Mouse (Mus musculus) megakaryocyte progenitor cell, adult 5-6 weeks (primary cell): ENCODE results near the gene Map2k4. TPM values are rescaled to one million over a fixed set of nuclear protein-coding genes. Genes with fewer than 3 reads are reported as not detected.

Source experiments
- ATAC-seq: replicated peaks from 2 replicates; pipeline ENCODE4 v1.8.0; 2016; ENCODE audit warnings: mild to moderate bottlenecking, moderate TSS enrichment, inconsistent platforms; ENCODE audit not compliant: poor library complexity
- total RNA-seq, 2 experiments: library from RNA; stranded (forward) in 1 of 2; stranded (reverse) in 1 of 2; fragments of 157-497, 149-512 nt in 1 of 2; fragments of 200-1000 nt in 1 of 2; gene quantifications; 2 replicates each; pipeline versions ENCODE4 v1.2.3 to v1.2.4; 2015 to 2017

The Map2k4 gene
- total RNA-seq, 2 experiments from 2014 or later = 37.2 to 61.7 TPM

DNA sequence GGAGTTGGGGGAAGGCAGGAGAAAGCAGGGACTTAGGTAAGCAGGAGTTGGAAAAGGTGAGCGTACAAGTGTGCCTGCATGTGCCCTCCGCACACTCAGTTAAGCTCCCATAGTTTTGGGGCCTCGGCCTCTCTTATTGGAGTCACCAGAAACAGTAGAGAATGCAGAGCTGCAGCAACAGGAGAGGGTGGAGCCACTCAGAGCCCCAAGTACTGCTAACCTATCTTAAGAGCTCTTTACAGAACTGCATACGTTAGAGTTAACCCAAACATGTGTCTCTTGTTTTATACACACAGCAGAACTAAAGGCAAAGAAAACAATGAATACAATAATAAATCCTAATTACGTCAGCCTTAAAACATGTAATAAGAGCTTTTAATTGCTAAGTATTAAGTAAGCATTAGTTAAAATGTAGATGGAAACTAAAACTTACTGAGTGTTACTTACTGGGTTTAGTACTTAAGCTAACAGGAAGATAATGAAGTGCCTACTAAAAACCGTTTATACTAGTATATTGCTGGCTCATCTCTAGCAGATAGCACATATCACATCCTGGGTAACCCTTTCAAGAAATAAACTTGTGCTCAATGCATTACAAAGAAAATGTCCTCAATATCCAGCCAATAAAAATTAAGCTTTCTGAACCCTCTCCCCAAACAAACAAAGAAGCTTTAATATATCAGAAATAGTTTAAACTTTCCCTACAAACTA is 14.0 kb downstream of the Map2k4 start:
- ATAC-seq = no peak; the same call in 1 of the 2 replicates

- 0 out of 2 replicates have a peak, but pooled peaks have one; percentile 29 for ATAC-seq
Observed at GRCm38 (mm10) chr11:65773535-65773934, 14.6 kb downstream of the Map2k4 start.

- peak; percentile 54 for ATAC-seq
Observed at GRCm38 (mm10) chr11:65771546-65771945, 16.6 kb downstream of the Map2k4 start.

DNA sequence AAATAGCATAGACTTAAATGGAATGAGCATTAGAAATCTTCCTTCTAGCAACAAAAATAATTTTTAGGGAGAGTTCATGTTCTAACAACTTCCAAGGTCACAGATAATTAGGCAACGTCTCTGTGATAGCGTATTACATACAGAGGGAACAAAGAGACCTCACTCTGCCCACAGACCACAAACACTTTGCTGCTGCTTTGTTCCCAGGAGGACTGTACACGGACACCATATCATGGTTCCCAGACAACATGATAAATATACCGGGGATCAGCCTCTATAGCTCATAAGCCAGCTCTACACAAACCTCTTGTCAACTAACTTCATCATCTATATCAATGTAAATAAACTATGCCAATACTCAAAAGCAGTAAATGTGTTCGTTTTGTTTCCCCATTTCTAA is 18.1 kb downstream of the Map2k4 start:
- peak; percentile 80 for ATAC-seq

DNA sequence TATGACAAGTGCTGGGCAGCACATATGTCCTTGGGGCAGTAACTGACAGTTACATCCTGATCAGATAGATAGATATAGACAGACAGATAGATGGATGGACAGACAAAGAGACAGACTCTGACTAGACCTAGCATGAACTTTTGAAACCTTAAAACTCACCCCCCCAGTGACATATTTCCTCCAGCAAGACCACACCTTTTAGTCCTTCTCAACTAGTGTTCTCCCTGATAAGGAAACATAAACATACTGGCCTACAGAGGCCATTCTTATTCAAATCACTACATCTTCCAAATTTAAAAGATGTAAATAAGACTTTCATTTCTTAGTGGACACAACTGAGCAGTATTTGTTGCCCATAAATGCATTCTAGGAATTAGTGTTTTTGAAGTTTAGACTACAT is 19.7 kb downstream of the Map2k4 start:
- ATAC-seq = peak; percentile 30; the same call in 1 of the 2 replicates

- ATAC-seq = peak; percentile 70
Observed at GRCm38 (mm10) chr11:65760912-65761311, 27.2 kb downstream of the Map2k4 start.

GRCm38 (mm10) chr11:65759350-65759749 is 28.7 kb downstream of the Map2k4 start:
- ATAC-seq = 0 out of 2 replicates have a peak, but pooled peaks have one; percentile 6

- ATAC-seq = no peak
Observed at GRCm38 (mm10) chr11:65754161-65754560, 33.9 kb downstream of the Map2k4 start.

DNA sequence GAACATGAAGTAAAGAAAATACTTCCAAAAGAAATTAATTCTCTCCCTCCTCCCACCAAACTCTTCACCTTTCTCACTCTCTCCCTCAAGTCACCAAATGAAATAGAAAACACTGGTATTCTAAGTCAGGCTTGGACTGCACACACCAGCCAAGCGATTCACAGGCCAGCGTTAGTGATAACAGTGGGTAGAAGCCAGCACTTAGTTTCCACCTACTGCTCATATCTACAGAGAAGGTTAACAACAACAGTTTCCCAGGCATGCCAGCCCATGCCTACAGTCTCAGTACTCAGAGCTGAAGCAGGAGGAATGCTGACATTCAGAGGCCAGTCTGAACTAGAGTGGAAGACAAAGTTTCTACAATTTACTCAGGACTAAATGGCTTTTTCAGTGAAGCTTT is 34.5 kb downstream of the Map2k4 start:
- peak; percentile 86 for ATAC-seq

- ATAC-seq = no peak
Observed at GRCm38 (mm10) chr11:65750546-65750945, 37.6 kb downstream of the Map2k4 start.

DNA sequence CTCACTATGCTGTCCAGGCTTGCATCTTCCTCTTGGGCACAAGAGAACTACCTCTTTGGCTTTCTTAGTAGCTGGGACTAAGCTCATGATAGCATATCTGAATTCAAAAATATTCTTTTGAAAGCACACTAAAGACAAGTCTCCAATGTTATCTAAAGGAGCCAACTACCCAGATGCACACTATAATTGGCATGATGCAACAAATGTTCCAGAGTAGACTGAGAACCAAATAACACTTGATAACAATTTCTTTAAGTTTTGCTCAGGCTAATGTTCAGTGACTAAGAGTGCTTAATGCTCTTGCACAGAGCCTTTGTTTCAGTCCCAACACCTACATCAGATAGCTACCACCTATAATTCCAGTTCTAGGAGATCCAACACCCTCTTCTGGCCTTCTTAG is 40.7 kb downstream of the Map2k4 start:
- ATAC-seq = peak; percentile 64

DNA sequence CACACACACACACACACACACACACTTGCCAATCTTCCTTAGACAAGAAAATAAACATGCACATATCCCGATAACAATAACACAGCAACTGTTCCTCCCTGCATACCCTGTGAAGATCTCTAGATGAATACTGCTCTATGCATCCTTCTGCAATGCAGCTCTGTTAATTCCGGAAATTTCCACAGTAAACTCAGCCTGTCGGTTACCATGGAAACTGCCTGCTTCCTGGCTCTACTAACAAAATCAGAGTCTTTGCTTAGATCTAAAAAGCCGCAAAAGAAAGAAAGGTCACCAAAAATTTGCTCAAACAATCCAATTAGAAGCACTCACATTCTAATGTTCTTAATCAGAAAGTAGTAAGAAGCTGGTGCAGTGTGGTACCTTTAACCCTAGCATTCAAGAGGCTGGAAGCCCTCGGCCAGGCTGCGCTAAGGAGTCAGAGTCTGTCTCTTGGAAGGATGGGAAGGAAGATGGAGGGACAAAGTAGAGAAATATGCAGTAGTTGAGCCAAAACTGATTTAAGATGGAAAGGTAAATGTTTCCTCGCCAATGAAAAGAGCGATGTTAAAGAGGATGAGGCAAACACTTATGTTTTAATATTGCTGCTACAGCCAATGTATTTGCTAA is 42.3 kb downstream of the Map2k4 start:
- no peak for ATAC-seq

- no peak for ATAC-seq
Observed at GRCm38 (mm10) chr11:65743866-65744265, 44.2 kb downstream of the Map2k4 start.

DNA sequence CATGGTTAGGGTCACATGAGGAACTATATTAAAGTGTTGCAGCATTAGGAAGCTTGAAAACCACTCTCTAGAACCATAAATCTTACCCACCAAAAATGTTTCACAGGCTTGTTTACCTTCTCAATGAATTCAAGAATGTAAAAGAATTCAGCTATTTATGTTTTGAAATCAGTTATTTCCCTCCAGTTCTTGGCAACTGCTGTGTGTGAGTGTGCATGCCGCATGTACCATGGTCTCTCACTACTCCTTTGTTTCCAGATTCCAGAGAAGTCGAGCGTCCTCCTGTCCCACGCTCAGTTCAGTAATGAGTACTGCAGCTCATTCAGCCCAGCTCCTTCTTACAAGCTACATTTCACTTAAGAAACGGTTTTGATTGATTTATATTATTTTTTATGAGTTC is 47.3 kb downstream of the Map2k4 start:
- ATAC-seq = no peak; the same call in 1 of the 2 replicates

DNA sequence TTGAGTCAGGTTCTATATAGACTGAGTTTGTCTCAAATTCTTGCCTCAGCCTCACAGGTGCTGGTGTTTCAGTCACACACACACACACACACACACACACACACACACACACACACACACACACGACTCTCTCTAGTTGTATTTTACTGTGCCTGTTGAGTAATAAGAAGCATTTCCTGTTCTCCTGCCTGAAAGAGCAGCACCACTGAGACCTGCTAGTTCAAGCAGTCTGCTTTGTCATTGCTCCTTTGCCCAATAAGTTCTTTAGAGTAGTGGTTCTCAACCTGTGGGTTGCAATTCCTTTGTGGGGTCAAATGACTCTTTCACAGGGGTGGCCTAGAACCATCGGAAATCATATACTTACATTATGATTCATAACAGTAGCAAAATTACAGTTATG is 47.7 kb downstream of the Map2k4 start:
- ATAC-seq = peak; percentile 88

DNA sequence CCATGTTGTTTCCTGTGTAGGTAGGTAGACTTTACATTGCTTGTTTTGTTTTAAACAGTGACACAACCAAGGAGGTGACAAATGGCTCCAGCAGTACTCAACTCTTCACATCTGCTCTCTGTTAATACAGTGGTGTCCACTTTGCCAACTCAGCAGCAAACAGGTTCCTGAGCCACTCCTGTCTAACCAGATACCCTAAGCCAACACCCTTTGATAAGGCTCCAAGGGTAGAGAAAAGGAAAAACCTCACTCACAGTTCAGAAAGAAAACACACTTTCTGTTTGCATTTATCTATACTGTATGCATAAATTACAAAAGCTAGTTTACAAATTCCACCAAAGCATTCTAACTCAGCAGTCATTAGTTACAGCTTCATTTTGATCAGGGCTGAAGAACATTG is 48.2 kb downstream of the Map2k4 start:
- peak; percentile 61 for ATAC-seq

DNA sequence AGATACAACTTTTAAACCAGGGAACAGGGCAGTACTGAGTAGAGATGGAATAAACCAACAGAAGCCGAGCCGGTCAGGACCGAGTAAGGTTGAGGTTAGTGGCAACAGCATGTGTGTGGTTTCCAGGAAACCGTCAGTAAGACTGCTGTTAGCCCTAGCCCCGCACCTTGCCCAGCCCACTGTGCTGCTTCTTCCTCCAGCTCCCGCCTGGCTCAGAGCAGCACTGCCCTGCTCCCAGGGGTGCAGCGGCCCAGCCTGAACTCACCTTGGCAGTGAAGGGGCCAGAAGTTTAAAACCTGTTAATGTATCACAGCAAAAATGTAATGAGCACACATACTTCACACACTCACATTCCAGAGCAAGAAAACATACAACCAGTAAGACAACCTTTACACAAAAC is 53.4 kb downstream of the Map2k4 start:
- ATAC-seq = peak; percentile 69

DNA sequence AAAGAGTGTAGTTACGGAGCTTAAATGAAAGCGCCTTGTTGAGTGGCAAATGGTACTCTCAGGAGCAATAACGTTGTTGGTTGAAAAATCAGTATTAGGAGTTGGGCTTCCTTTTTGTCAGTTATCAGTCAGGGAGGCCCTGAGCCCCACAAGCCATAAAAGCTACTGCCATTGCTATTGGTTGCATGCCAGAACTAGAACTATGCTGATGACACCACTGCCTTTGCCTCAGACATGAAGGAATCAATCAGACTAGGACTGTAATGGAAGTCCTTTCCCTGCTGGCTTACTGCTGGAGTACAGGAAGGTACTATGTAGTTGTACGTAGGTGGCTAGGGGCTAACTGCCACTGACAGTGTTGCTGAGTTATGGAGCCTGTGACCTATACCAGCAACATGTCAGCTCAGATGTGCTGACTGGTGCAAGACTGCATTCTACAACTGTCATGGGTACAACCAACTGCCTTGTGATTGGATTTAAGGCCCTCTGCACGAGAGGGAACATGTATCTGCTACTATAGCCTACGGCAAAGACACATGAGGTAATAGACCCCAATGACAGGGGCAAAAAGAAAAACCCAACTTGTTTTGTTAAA is 58.4 kb downstream of the Map2k4 start:
- ATAC-seq = no peak

- ATAC-seq = no peak
Observed at GRCm38 (mm10) chr11:65728906-65729305, 59.2 kb downstream of the Map2k4 start.

GRCm38 (mm10) chr11:65723715-65724114 is 64.4 kb downstream of the Map2k4 start:
- ATAC-seq = no peak

DNA sequence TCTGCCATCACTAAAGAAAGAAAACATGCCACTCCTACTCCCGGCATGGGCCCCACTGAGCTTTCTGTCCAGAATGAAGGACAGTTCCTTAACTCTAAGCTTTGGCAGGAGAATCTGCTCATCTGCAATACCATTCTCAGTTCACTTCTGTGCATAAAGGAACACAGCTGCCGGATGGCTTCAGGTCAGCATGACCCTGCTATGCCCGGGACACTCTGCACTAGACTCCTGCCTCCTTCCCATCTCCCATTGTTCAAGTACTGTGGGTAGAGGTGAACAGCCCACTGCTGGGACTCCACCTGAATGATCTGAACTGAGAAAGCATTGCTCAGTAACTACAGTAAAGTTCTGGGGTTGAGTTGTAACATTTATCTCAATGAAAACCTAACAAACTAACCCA is 66.5 kb downstream of the Map2k4 start:
- no peak for ATAC-seq

GRCm38 (mm10) chr11:65719960-65720359 is 68.1 kb downstream of the Map2k4 start:
- peak; percentile 60 for ATAC-seq
